Mouse (Mus musculus) ES-E14 (cell line): Measurements from ENCODE around the gene Tbl1xr1. TPM values are rescaled to one million over a fixed set of nuclear protein-coding genes. Genes with fewer than 3 reads are reported as not detected.

Experiments used
- DNase-seq: peaks from one replicate; pipeline ENCODE4 v3.0.0-alpha.2; 2013; ENCODE audit warnings: low read depth, low spot score
- H3K27ac ChIP-seq: 2 replicates; pipeline ENCODE4 v1.5.1; 2012; ENCODE audit warnings: low read depth, mild to moderate bottlenecking, low read length, moderate library complexity, mixed read lengths; ENCODE audit not compliant: poor library complexity, insufficient read depth, severe bottlenecking
- H3K36me3 ChIP-seq: 2 replicates; pipeline ENCODE4 v1.6.1; 2012; ENCODE audit warnings: mild to moderate bottlenecking, low read length, moderate library complexity, mixed read lengths; ENCODE audit not compliant: control insufficient read depth, poor library complexity, insufficient read depth, severe bottlenecking
- H3K4me1 ChIP-seq, 2 experiments: fragments of 150-350 bp in 1 of 2; sonication (generic) in 1 of 2; 2 replicates each; pipeline ENCODE4 v1.6.1; 2012; ENCODE audit warnings: low read length in 2 of 2, mild to moderate bottlenecking in 1 of 2, mixed read lengths in 1 of 2; ENCODE audit not compliant: control insufficient read depth in 2 of 2, insufficient read depth in 2 of 2, poor library complexity in 1 of 2
- H3K4me3 ChIP-seq, 2 experiments: fragments of 150-350 bp in 1 of 2; sonication (generic) in 1 of 2; 2 replicates each; pipeline ENCODE4 v1.5.1; 2012; ENCODE audit warnings: low read length in 2 of 2, low read depth in 1 of 2, mild to moderate bottlenecking in 1 of 2, mixed read lengths in 1 of 2; ENCODE audit not compliant: insufficient read depth in 1 of 2, poor library complexity in 1 of 2, severe bottlenecking in 1 of 2
- H3K9ac ChIP-seq: 2 replicates; pipeline ENCODE4 v1.6.1; 2012; ENCODE audit warnings: low read depth, mild to moderate bottlenecking, low read length, mixed read lengths; ENCODE audit not compliant: poor library complexity, insufficient read depth, severe bottlenecking
- H3K9me3 ChIP-seq: fragments of 150-350 bp; sonication (generic); 2 replicates; pipeline ENCODE4 v1.6.1; 2012; ENCODE audit warnings: low read depth, mild to moderate bottlenecking, low read length; ENCODE audit not compliant: control insufficient read depth, insufficient read depth
- CHD2 ChIP-seq: IDR thresholded peaks from 2 replicates; pipeline ENCODE4 v1.6.1; 2014; ENCODE audit warnings: mild to moderate bottlenecking, low read depth, low read length, inconsistent platforms
- HCFC1 ChIP-seq: IDR thresholded peaks from 2 replicates; pipeline ENCODE4 v1.6.1; 2012; ENCODE audit warnings: low read length, inconsistent platforms, borderline replicate concordance; ENCODE audit not compliant: insufficient read depth
- MAFK ChIP-seq: IDR thresholded peaks from 2 replicates; pipeline ENCODE4 v1.6.1; 2014; ENCODE audit warnings: mild to moderate bottlenecking, low read depth, low read length, inconsistent platforms; ENCODE audit not compliant: insufficient read depth
- ZC3H11A ChIP-seq: IDR thresholded peaks from 2 replicates; pipeline ENCODE4 v1.6.1; 2012; ENCODE audit warnings: low read depth, mild to moderate bottlenecking, inconsistent platforms, low read length, borderline replicate concordance
- ZNF384 ChIP-seq: IDR thresholded peaks from 2 replicates; pipeline ENCODE4 v1.6.1; 2012; ENCODE audit warnings: low read depth, low read length, inconsistent platforms
- in situ Hi-C, 2 experiments: fragments of 600-800 bp; cut with MboI; formaldehyde crosslinking; loops; one replicate each; pipeline ENCODE4 v1.15.1; 2025; ENCODE audit warnings: low sequenced_read_pairs in 2 of 2, inconsistent platforms in 1 of 2; ENCODE audit not compliant: unreplicated experiment in 2 of 2
- total RNA-seq: library from RNA; depleted of rRNA; stranded (reverse); fragments of 300-350 nt; gene quantifications from 2 replicates; pipeline ENCODE4 v1.2.3, GENCODE M21; 2012

Gene Tbl1xr1
- total RNA-seq, 1 experiment: 64.6 TPM

DNA sequence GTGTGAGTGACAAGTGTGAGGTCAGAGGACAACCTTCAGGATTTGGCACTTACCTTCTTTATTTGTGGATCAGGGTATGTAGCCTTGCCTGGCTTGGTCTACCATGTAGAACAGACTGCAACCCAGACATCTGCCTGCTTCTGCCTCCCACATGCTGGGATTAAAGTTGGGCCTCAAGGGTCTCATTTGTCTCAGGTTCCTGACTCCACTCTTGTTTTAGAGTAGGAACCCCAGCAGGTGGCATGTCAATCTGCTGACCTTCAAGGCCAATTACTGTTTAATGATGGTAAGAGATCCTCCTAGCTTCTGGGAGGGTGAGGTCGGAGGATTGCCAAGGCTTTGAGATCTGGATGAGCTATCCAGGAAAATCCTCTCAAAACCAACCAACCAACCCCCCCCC is 2.5 kb upstream of the Tbl1xr1 start:
- no peak overlapping the region for H3K27ac ChIP-seq
- in situ Hi-C loops: loop anchor here in 1 of 2 experiments (10.0 kb wide), 1 partner anchor 139 kb away; no protein-coding TSS in a partner anchor
- peaks cover under 1% of the 10 kb centered on the region; the same call in 1 of the 2 replicates for H3K36me3 ChIP-seq
- H3K4me1 ChIP-seq: peaks cover 8 to 9% of the 10 kb centered on the region in 2 experiments
- H3K4me3 ChIP-seq: no peak overlapping the region
- no peak for TF ChIP-seq HCFC1
- no peak for TF ChIP-seq MAFK
- no peak for TF ChIP-seq CHD2
- no peak for TF ChIP-seq ZNF384
- TF ChIP-seq ZC3H11A: no peak
- no peak overlapping the region for H3K9ac ChIP-seq
- no peak for DNase-seq
- H3K9me3 ChIP-seq: no peaks in the 10 kb centered on the region

GRCm38 (mm10) chr3:22074591-22075294 is 1.7 kb upstream of the Tbl1xr1 start:
- Histone ChIP-seq H3K27ac (peak overlapping the region; percentile 58), H3K9me3 (no peaks in the 10 kb centered on the region), H3K4me1 (peaks cover 8 to 14% of the 10 kb centered on the region in 2 experiments), H3K9ac (no peak overlapping the region; the same call in 1 of the 2 replicates), H3K4me3 (peak overlapping the region; percentile 79 to 98), H3K36me3 (peaks cover 7% of the 10 kb centered on the region; the same call in 1 of the 2 replicates)
- peak; percentile 77 for DNase-seq
- in situ Hi-C loops: loop anchor here (5.0 to 10.0 kb wide), 2 partner anchors 137 to 140 kb away; no protein-coding TSS in a partner anchor
- TF ChIP-seq CHD2 (0 out of 2 replicates have a peak, but pooled peaks have one; percentile 27), ZC3H11A (no peak)

GRCm38 (mm10) chr3:22075517-22075886 is 950 bp upstream of the Tbl1xr1 start:
- DNase-seq: no peak
- TF ChIP-seq HCFC1 (no peak), MAFK (no peak), CHD2 (no peak), ZC3H11A (no peak), ZNF384 (no peak)
- Histone ChIP-seq H3K9me3 (no peaks in the 10 kb centered on the region), H3K4me1 (peaks cover 8 to 14% of the 10 kb centered on the region in 2 experiments), H3K4me3 (peak overlapping the region; percentile 79 to 98), H3K9ac (peak overlapping the region; percentile 95), H3K36me3 (peaks cover 7% of the 10 kb centered on the region; the same call in 1 of the 2 replicates), H3K27ac (peak overlapping the region; percentile 100)
- in situ Hi-C loops: loop anchor here (5.0 to 10.0 kb wide), 2 partner anchors 138 to 141 kb away; no protein-coding TSS in a partner anchor

GRCm38 (mm10) chr3:22075887-22076560 is 428 bp upstream of the Tbl1xr1 start:
- in situ Hi-C loops: loop anchor here (5.0 to 10.0 kb wide), 2 partner anchors 139 to 141 kb away; no protein-coding TSS in a partner anchor
- H3K36me3 ChIP-seq: peaks cover 7% of the 10 kb centered on the region; the same call in 1 of the 2 replicates
- peak overlapping the region; percentile 79 to 98 for H3K4me3 ChIP-seq
- no peak; the same call in 1 of the 2 replicates for TF ChIP-seq HCFC1
- peak; percentile 83 for TF ChIP-seq CHD2
- peaks cover 8 to 14% of the 10 kb centered on the region in 2 experiments for H3K4me1 ChIP-seq
- H3K27ac ChIP-seq: peak overlapping the region; percentile 100
- peak overlapping the region; percentile 95 for H3K9ac ChIP-seq
- no peaks in the 10 kb centered on the region for H3K9me3 ChIP-seq
- DNase-seq: peak; percentile 98
